24 mouse cellular contexts compared by ENCODE assay signal in the genomic region with DNA sequence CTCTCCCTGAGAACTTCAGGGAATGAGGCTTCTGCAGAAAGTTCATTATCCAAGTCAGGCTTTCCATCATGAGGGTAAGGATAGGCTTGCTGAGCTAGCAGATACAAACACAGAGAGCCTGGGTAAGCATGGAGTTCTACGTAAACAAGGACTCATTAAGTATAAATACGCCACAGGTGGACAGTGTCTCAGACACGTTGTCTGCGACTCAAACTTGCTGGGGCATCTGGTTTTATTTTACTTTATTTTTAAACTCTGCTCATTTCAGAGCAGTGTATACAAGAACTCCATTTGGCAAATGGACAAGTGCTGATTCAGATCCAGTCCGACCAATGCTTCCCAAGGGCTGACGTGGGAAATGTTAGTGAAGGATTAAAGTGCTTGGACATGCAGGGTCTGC. TPM values are rescaled to one million over a fixed set of nuclear protein-coding genes. Genes with fewer than 3 reads are reported as not detected.
A peak's percentile ranks its signal among the peaks of the same experiment; 100 is the strongest.
DNase-seq lines count a peak whose midpoint lies in the region; ATAC-seq and TF ChIP-seq lines count a peak whose summit lies in the region.
"Had no signal": no experiment of that assay in that cellular context is flagged by ENCODE, and none has a peak within 500 bp of the region (broad histone marks: within the 10 kb centered on the region; RNA-seq: fewer than 3 reads in every experiment).

No protein-coding gene starts in this region.

- H3K36me3 ChIP-seq in lung, postnatal 0 days (ENCODE audit: insufficient read depth, low read length): no peaks in the 10 kb centered on the region
- no peaks in the 10 kb centered on the region for H3K36me3 ChIP-seq in stomach, postnatal 0 days (ENCODE audit: control insufficient read depth, insufficient read depth, low read length)
- H3K36me3 ChIP-seq: G1E; liver, embryonic 13.5 days had no signal

- no peak for TF ChIP-seq CTCF in lung, postnatal 0 days (IDR thresholded peaks at IDR 0.05)
- no peak for TF ChIP-seq CTCF in stomach, postnatal 0 days (IDR thresholded peaks at IDR 0.05; ENCODE audit: low read depth)

- intact Hi-C loops in heart, postnatal 10 days (cut with DNase I): no loop called here

- WGBS in lung, postnatal 0 days: 26% methylated on average over 6 of the region's 6 CpGs
- WGBS in stomach, postnatal 0 days: 31% methylated on average over 6 of the region's 6 CpGs

- no peak overlapping the region for H3K9ac ChIP-seq in lung, postnatal 0 days (replicated peaks; ENCODE audit: low read depth)
- H3K9ac ChIP-seq in stomach, postnatal 0 days (ENCODE audit: low read length): no peak overlapping the region
- H3K9ac ChIP-seq: liver, embryonic 13.5 days had no signal

- no peaks in the 10 kb centered on the region; the same call in 1 of the 2 replicates for H3K4me1 ChIP-seq in lung, postnatal 0 days (ENCODE audit: insufficient read depth, low read depth, low read length)
- H3K4me1 ChIP-seq in stomach, postnatal 0 days (replicated peaks; ENCODE audit: control insufficient read depth, insufficient read depth): peaks cover 5% of the 10 kb centered on the region
- H3K4me1 ChIP-seq: liver, embryonic 13.5 days had no signal

- no peaks in the 10 kb centered on the region for H3K9me3 ChIP-seq in lung, postnatal 0 days (ENCODE audit: low read length)
- H3K9me3 ChIP-seq in stomach, postnatal 0 days (ENCODE audit: control insufficient read depth, low read length): no peaks in the 10 kb centered on the region
- H3K9me3 ChIP-seq: G1E; liver, embryonic 13.5 days had no signal

- H3K4me2 ChIP-seq in lung, postnatal 0 days (replicated peaks; ENCODE audit: low read depth, low read length): no peak overlapping the region
- H3K4me2 ChIP-seq in stomach, postnatal 0 days (replicated peaks; ENCODE audit: low read depth): no peak overlapping the region
- H3K4me2 ChIP-seq: liver, embryonic 13.5 days had no signal

- H3K27ac ChIP-seq in lung, postnatal 0 days (ENCODE audit: low read length): peak overlapping the region; percentile 73
- peak overlapping the region; percentile 79 for H3K27ac ChIP-seq in stomach, postnatal 0 days (replicated peaks)
- H3K27ac ChIP-seq: liver, embryonic 13.5 days had no signal

- no peak overlapping the region for H3K4me3 ChIP-seq in lung, postnatal 0 days (ENCODE audit: low read depth, low read length)
- no peak overlapping the region for H3K4me3 ChIP-seq in stomach, postnatal 0 days (ENCODE audit: low read depth, low read length)
- H3K4me3 ChIP-seq: liver, embryonic 13.5 days had no signal

- 0 out of 2 replicates have a peak, but pooled peaks have one; percentile 16 for TF ChIP-seq EP300 in lung, postnatal 0 days (IDR thresholded peaks at IDR 0.05)
- no peak for TF ChIP-seq EP300 in stomach, postnatal 0 days (optimal IDR thresholded peaks at IDR 0.05)

- H3K27me3 ChIP-seq in lung, postnatal 0 days (replicated peaks; ENCODE audit: insufficient read depth, low read length): no peaks in the 10 kb centered on the region
- no peaks in the 10 kb centered on the region for H3K27me3 ChIP-seq in stomach, postnatal 0 days (ENCODE audit: control insufficient read depth, insufficient read depth, low read length)
- H3K27me3 ChIP-seq: liver, embryonic 13.5 days had no signal

- DNase-seq in heart, postnatal 10 days: peak; percentile 28 to 29
- no peak for DNase-seq in heart, adult 11 months
- DNase-seq in forelimb bud, embryonic 11.5 days (ENCODE audit: low read depth, low spot score): peak; percentile 23
- peak; percentile 79 for DNase-seq in lung, postnatal 0 days (ENCODE audit: low spot score)
- no peak for DNase-seq in stomach, postnatal 0 days (ENCODE audit: low spot score)
- DNase-seq in gastrocnemius, postnatal 10 days: no peak
- DNase-seq in left cerebral cortex, adult 9 months (ENCODE audit: low spot score in 2 of 2): no peak
- DNase-seq in embryo, embryonic 10 days (ENCODE audit: low spot score): no peak
- DNase-seq: B cell, adult 2 months; cerebellum, adult 11 months; liver, embryonic 13.5 days; right cerebral cortex, adult 18-20 months; spleen, adult 18-20 months had no signal

- ATAC-seq in lung, postnatal 0 days: peak; percentile 80
- peak; percentile 83 for ATAC-seq in stomach, postnatal 0 days (ENCODE audit: low FRiP score, low TSS enrichment)
- ATAC-seq: hindbrain, embryonic 16.5 days had no signal

RNA-seq across cellular contexts. Expression of a gene that starts 17.2 kb away (rescaled TPM):
- total RNA-seq in heart, postnatal 10 days (2021): not detected
- 0.18 TPM in 2 replicates for polyA plus RNA-seq in lung, postnatal 0 days (2015; fragmentation: Nextera tagmentation; extraction: Ambion mirVana)
- polyA plus RNA-seq in stomach, postnatal 0 days (2015; fragmentation: Nextera tagmentation; extraction: Ambion mirVana): 40.8 and 47.1 TPM in 2 replicates
- not detected for total RNA-seq in gastrocnemius, postnatal 10 days (2021)
- total RNA-seq: common myeloid progenitor, adult 5-6 weeks; G1E; granulocyte monocyte progenitor cell, adult 5-6 weeks; layer of hippocampus, adult 8-10 months; left cerebral cortex, postnatal 14 days; megakaryocyte-erythroid progenitor cell, adult 5-6 weeks; monocyte, adult 5-6 weeks had no signal
- polyA plus RNA-seq: G1E; heart, postnatal 0 days; kidney, embryonic 14.5 days; liver, embryonic 13.5 days had no signal

RNA-seq across cellular contexts. Expression of a gene that starts 22.8 kb away (rescaled TPM):
- total RNA-seq in heart, postnatal 10 days (2021): not detected
- polyA plus RNA-seq in lung, postnatal 0 days (2015; fragmentation: Nextera tagmentation; extraction: Ambion mirVana): 0.57 and 0.77 TPM in 2 replicates
- 3.4 and 4.8 TPM in 2 replicates for polyA plus RNA-seq in stomach, postnatal 0 days (2015; fragmentation: Nextera tagmentation; extraction: Ambion mirVana)
- total RNA-seq in gastrocnemius, postnatal 10 days (2021): not detected
- total RNA-seq: common myeloid progenitor, adult 5-6 weeks; G1E; granulocyte monocyte progenitor cell, adult 5-6 weeks; megakaryocyte-erythroid progenitor cell, adult 5-6 weeks; monocyte, adult 5-6 weeks had no signal
- polyA plus RNA-seq: G1E; heart, postnatal 0 days; hindbrain, embryonic 16.5 days; liver, embryonic 13.5 days had no signal

RNA-seq across cellular contexts. Expression of a gene that starts 40.3 kb away (rescaled TPM):
- total RNA-seq in heart, postnatal 10 days (2021): not detected
- 0.18 and 0.47 TPM in 2 replicates for polyA plus RNA-seq in lung, postnatal 0 days (2015; fragmentation: Nextera tagmentation; extraction: Ambion mirVana)
- 0.08 and 0.11 TPM in 2 replicates for polyA plus RNA-seq in stomach, postnatal 0 days (2015; fragmentation: Nextera tagmentation; extraction: Ambion mirVana)
- not detected for total RNA-seq in gastrocnemius, postnatal 10 days (2021)
- total RNA-seq: common myeloid progenitor, adult 5-6 weeks; G1E; granulocyte monocyte progenitor cell, adult 5-6 weeks; neutrophil, adult 5-6 weeks had no signal
- polyA plus RNA-seq: G1E; heart, postnatal 0 days; hindbrain, embryonic 16.5 days; liver, embryonic 13.5 days had no signal

RNA-seq across cellular contexts. Expression of a gene that starts 52.6 kb away (rescaled TPM):
- 10 to 100 TPM; 19.5 to 20.8 TPM for total RNA-seq in heart, postnatal 10 days (2021)
- 34.3 and 36.9 TPM in 2 replicates for polyA plus RNA-seq in lung, postnatal 0 days (2015; fragmentation: Nextera tagmentation; extraction: Ambion mirVana)
- 44.7 and 45.6 TPM in 2 replicates for polyA plus RNA-seq in stomach, postnatal 0 days (2015; fragmentation: Nextera tagmentation; extraction: Ambion mirVana)
- total RNA-seq in gastrocnemius, postnatal 10 days (2021): 10 to 100 TPM; 16.9 to 18.2 TPM

Comparison
In these comparisons a context has a peak if more than half of its experiments do, and no peak if none do; other contexts are left out.
1. DNase-seq: peak in heart, postnatal 10 days (2 of 2), forelimb bud, embryonic 11.5 days (single experiment) and lung, postnatal 0 days (single experiment); none in heart, adult 11 months (single experiment), stomach, postnatal 0 days (single experiment), gastrocnemius, postnatal 10 days (single experiment), left cerebral cortex, adult 9 months (0 of 2) and embryo, embryonic 10 days (single experiment).